8 mouse cellular contexts compared by ENCODE assay signal in the genomic region with DNA sequence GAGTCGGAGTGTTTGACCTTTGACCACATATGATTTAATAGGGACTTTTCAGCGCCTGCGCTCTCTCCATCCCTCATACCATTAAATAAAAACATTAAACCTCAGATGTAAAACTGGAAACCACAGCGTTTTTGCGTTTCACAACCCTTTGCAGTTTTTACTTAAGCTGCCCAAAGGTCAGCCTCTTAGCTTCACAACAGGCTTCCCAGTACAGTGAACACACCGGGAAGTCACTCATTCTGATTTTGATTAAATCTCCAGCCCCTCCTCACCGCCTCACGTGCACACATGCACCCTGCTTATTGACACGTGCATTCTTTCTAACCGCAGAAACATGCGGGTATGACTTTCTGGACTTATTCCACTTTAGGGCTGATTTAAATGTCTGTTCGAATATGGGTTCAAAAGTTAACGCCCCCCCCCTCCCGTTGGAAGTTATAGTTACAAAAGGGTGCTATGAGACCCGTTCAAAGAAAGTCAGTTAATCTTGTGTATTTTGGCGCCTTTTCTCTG.
DNase-seq lines count a peak whose midpoint lies in the region; ATAC-seq lines count a peak whose summit lies in the region.

No protein-coding gene starts in this region.

- H3K9me3 ChIP-seq in hindbrain, embryonic 12.5 days (replicated peaks): no peaks in the 10 kb centered on the region
- H3K9me3 ChIP-seq in liver, embryonic 11.5 days (ENCODE audit: control insufficient read depth, low read length): no peaks in the 10 kb centered on the region
- no peaks in the 10 kb centered on the region for H3K9me3 ChIP-seq in stomach, embryonic 14.5 days (ENCODE audit: control insufficient read depth, low read depth, low read length)

- DNase-seq in adrenal gland, adult (ENCODE audit: inconsistent age in 2 of 2, low spot score in 1 of 2): peak; percentile 42 to 90
- no peak for DNase-seq in adrenal gland, adult 18-20 months (ENCODE audit: low spot score in 2 of 2)
- no peak for DNase-seq in liver, embryonic 11.5 days (ENCODE audit: low spot score)

- peak overlapping the region; percentile 95 for H3K4me2 ChIP-seq in hindbrain, embryonic 12.5 days (replicated peaks)
- H3K4me2 ChIP-seq in liver, embryonic 11.5 days: peak overlapping the region; percentile 93
- peak overlapping the region; percentile 82 for H3K4me2 ChIP-seq in stomach, embryonic 14.5 days (replicated peaks; ENCODE audit: low read depth, low read length)

- H3K27me3 ChIP-seq in hindbrain, embryonic 12.5 days: no peaks in the 10 kb centered on the region
- peaks cover 35% of the 10 kb centered on the region for H3K27me3 ChIP-seq in liver, embryonic 11.5 days (replicated peaks; ENCODE audit: control insufficient read depth, insufficient read depth, low read length)
- H3K27me3 ChIP-seq in stomach, embryonic 14.5 days (ENCODE audit: control insufficient read depth, insufficient read depth, low read length): no peaks in the 10 kb centered on the region

- H3K9ac ChIP-seq in hindbrain, embryonic 12.5 days: no peak overlapping the region
- no peak overlapping the region; the same call in 1 of the 2 replicates for H3K9ac ChIP-seq in liver, embryonic 11.5 days (ENCODE audit: low read depth, low read length)
- H3K9ac ChIP-seq in stomach, embryonic 14.5 days (replicated peaks; ENCODE audit: low read depth, low read length): peak overlapping the region; percentile 63; the same call in 1 of the 2 replicates

- ATAC-seq in hindbrain, embryonic 12.5 days (ENCODE audit: low FRiP score): no peak
- no peak for ATAC-seq in liver, embryonic 11.5 days (replicated peaks; ENCODE audit: low FRiP score)
- no peak for ATAC-seq in stomach, embryonic 14.5 days (ENCODE audit: insufficient number of reproducible peaks, insufficient read depth, low FRiP score, low read depth)
- no peak for ATAC-seq in CD4-positive, CD25-positive, alpha-beta regulatory T cell, adult 4 months
- no peak for ATAC-seq in inflammation-experienced regulatory T-cells, adult 6 months

- peak overlapping the region; percentile 93 for H3K27ac ChIP-seq in brown adipose tissue, adult 24 weeks (replicated peaks; ENCODE audit: low read depth, low read length)
- H3K27ac ChIP-seq in hindbrain, embryonic 12.5 days: peak overlapping the region; percentile 91
- peak overlapping the region; percentile 29; the same call in 1 of the 2 replicates for H3K27ac ChIP-seq in liver, embryonic 11.5 days (ENCODE audit: low read depth, low read length)
- H3K27ac ChIP-seq in stomach, embryonic 14.5 days (ENCODE audit: low read length): peak overlapping the region; percentile 95

- H3K4me3 ChIP-seq in brown adipose tissue, adult 24 weeks (ENCODE audit: insufficient read depth, low read depth, low read length): peak overlapping the region; percentile 57
- H3K4me3 ChIP-seq in hindbrain, embryonic 12.5 days: 0 out of 2 replicates have a peak overlapping the region, but pooled peaks have one; percentile 8
- H3K4me3 ChIP-seq in liver, embryonic 11.5 days (ENCODE audit: low read depth, low read length): peak overlapping the region; percentile 8; the same call in 1 of the 2 replicates
- H3K4me3 ChIP-seq in stomach, embryonic 14.5 days (ENCODE audit: low read depth, low read length): peak overlapping the region; percentile 47; the same call in 1 of the 2 replicates

- 4% methylated on average over 16 of the region's 16 CpGs for WGBS in hindbrain, embryonic 12.5 days
- 15% methylated on average over 16 of the region's 16 CpGs for WGBS in liver, embryonic 11.5 days
- 5% methylated on average over 16 of the region's 16 CpGs for WGBS in stomach, embryonic 14.5 days

- H3K4me1 ChIP-seq in brown adipose tissue, adult 24 weeks (ENCODE audit: control insufficient read depth, insufficient read depth, insufficient read length, low read length): no peaks in the 10 kb centered on the region; the same call in 1 of the 2 replicates
- H3K4me1 ChIP-seq in hindbrain, embryonic 12.5 days: peaks cover 38% of the 10 kb centered on the region
- H3K4me1 ChIP-seq in liver, embryonic 11.5 days (replicated peaks; ENCODE audit: control insufficient read depth, insufficient read depth, low read length): 0 out of 2 replicates have a peak, but pooled peaks cover 2% of the 10 kb centered on the region
- peaks cover 45% of the 10 kb centered on the region for H3K4me1 ChIP-seq in stomach, embryonic 14.5 days (ENCODE audit: control insufficient read depth, insufficient read depth, low read length)

- no peaks in the 10 kb centered on the region for H3K36me3 ChIP-seq in hindbrain, embryonic 12.5 days
- H3K36me3 ChIP-seq in liver, embryonic 11.5 days (ENCODE audit: control insufficient read depth, insufficient read depth, low read length): no peaks in the 10 kb centered on the region
- H3K36me3 ChIP-seq in stomach, embryonic 14.5 days (ENCODE audit: control insufficient read depth, insufficient read depth, low read length): no peaks in the 10 kb centered on the region

Comparison
In these comparisons a context has a peak if more than half of its experiments do, and no peak if none do; other contexts are left out.
1. DNase-seq: peak in adrenal gland, adult (2 of 2); none in adrenal gland, adult 18-20 months (0 of 2) and liver, embryonic 11.5 days (single experiment).
2. H3K27ac ChIP-seq: peak in every context shown above with its lines; median percentile 95 in stomach, embryonic 14.5 days; 93 in brown adipose tissue, adult 24 weeks; 91 in hindbrain, embryonic 12.5 days; 29 in liver, embryonic 11.5 days.
3. Peak in every context shown above with its lines, with median percentiles within 50 percentile points of each other: H3K4me3 ChIP-seq and H3K4me2 ChIP-seq.